Mouse (Mus musculus): Measurements from ENCODE around the gene Tsc2.

DNA sequence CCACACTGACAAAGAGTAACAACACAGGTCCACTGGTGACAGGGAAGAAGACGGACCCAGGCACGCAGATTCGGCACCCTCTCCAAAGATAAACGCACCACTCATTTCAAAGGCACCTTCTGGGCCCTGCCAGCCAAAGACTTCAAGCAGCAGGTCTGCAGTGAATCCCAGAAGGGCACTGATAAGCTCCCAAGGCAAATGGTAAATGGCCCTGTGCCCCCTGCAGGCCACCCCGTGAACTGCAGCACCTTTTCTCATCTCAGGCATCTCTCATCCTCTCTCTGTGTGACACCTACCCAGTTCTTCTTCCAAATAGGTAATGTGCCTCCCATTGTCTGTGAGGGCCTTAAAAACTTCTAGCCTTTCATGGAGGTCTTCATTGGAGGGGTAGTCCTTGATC lies 3.8 kb downstream of the Tsc2 start:
- TF ChIP-seq CTCF (IDR thresholded peaks at IDR 0.05; ENCODE audit: low read depth, low read length) (peak; percentile 87), POLR2A (IDR thresholded peaks at IDR 0.05; ENCODE audit: insufficient read depth, low read length) (no peak)

Data from ES-Bruce4 (cell line).